Mouse (Mus musculus): ENCODE results near the gene Mfng. TPM values are rescaled to one million over a fixed set of nuclear protein-coding genes. Genes with fewer than 3 reads are reported as not detected.

Gene Mfng
- polyA plus RNA-seq, 1 experiment from 2014 or later: 17.2 TPM

Other genes starting within 250 kb of the Mfng start
- gene C1qtnf6, start 242.1 kb downstream of the Mfng start, polyA plus RNA-seq (2015; fragmentation: Nextera tagmentation; extraction: Ambion mirVana): 24.0 and 25.5 TPM in 2 replicates
- 0.23 and 0.24 TPM in 2 replicates for gene Sstr3, start 228.8 kb downstream of the Mfng start, polyA plus RNA-seq (2015; fragmentation: Nextera tagmentation; extraction: Ambion mirVana)
- gene Rac2, start 200.7 kb downstream of the Mfng start, polyA plus RNA-seq (2015; fragmentation: Nextera tagmentation; extraction: Ambion mirVana): 19.9 and 25.1 TPM in 2 replicates
- gene Cyth4, start 176.4 kb downstream of the Mfng start, polyA plus RNA-seq (2015; fragmentation: Nextera tagmentation; extraction: Ambion mirVana): 7.2 and 8.5 TPM in 2 replicates
- gene Elfn2, start 54.7 kb downstream of the Mfng start, polyA plus RNA-seq (2015; fragmentation: Nextera tagmentation; extraction: Ambion mirVana): 0.06 and 0.13 TPM in 2 replicates
- 5.2 and 6.1 TPM in 2 replicates for gene Card10, start 29.6 kb upstream of the Mfng start, polyA plus RNA-seq (2015; fragmentation: Nextera tagmentation; extraction: Ambion mirVana)
- gene Cdc42ep1, start 69.1 kb upstream of the Mfng start, polyA plus RNA-seq (2015; fragmentation: Nextera tagmentation; extraction: Ambion mirVana): 34.5 and 36.1 TPM in 2 replicates
- gene Lgals2, start 82.1 kb upstream of the Mfng start, polyA plus RNA-seq (2015; fragmentation: Nextera tagmentation; extraction: Ambion mirVana): 1,298 and 1,309 TPM in 2 replicates
- gene Gga1, start 103.7 kb upstream of the Mfng start, polyA plus RNA-seq (2015; fragmentation: Nextera tagmentation; extraction: Ambion mirVana): 56.3 and 57.4 TPM in 2 replicates
- gene Gm49510, start 126.2 kb upstream of the Mfng start, polyA plus RNA-seq (2015; fragmentation: Nextera tagmentation; extraction: Ambion mirVana): 0.21 and 0.55 TPM in 2 replicates
- 21.5 and 23.3 TPM in 2 replicates for gene Sh3bp1, start 126.3 kb upstream of the Mfng start, polyA plus RNA-seq (2015; fragmentation: Nextera tagmentation; extraction: Ambion mirVana)
- 2.2 and 6.4 TPM in 2 replicates for gene Pdxp, start 140.4 kb upstream of the Mfng start, polyA plus RNA-seq (2015; fragmentation: Nextera tagmentation; extraction: Ambion mirVana)
- 865 and 927 TPM in 2 replicates for gene Lgals1, start 153.2 kb upstream of the Mfng start, polyA plus RNA-seq (2015; fragmentation: Nextera tagmentation; extraction: Ambion mirVana)
- 38.1 and 43.7 TPM in 2 replicates for gene Nol12, start 161.5 kb upstream of the Mfng start, polyA plus RNA-seq (2015; fragmentation: Nextera tagmentation; extraction: Ambion mirVana)
- 54.3 and 58.7 TPM in 2 replicates for gene Triobp, start 174.2 kb upstream of the Mfng start, polyA plus RNA-seq (2015; fragmentation: Nextera tagmentation; extraction: Ambion mirVana)

Data from intestine, embryonic 16.5 days (tissue).